Mouse (Mus musculus) CH12.LX (cell line): ENCODE data around the gene Plscr1. TPM values are rescaled to one million over a fixed set of nuclear protein-coding genes. Genes with fewer than 3 reads are reported as not detected.

ENCODE experiments used
- DNase-seq: peaks from one replicate; pipeline ENCODE4 v3.0.0-alpha.2; 2013; ENCODE audit errors: extremely low read depth
- H3K27ac ChIP-seq: 2 replicates; pipeline ENCODE4 v1.5.1; 2012; ENCODE audit warnings: low read depth, mild to moderate bottlenecking, control low read depth, moderate library complexity; ENCODE audit not compliant: insufficient read depth
- H3K27me3 ChIP-seq: replicated peaks from 2 replicates; pipeline ENCODE3; 2012; ENCODE audit warnings: inconsistent platforms
- H3K36me3 ChIP-seq, 2 experiments: replicated peaks in 1 of 2; 2 replicates each; pipeline versions ENCODE3 to v1.6.1; 2012; ENCODE audit warnings: inconsistent platforms in 1 of 2, low read length in 1 of 2, mild to moderate bottlenecking in 1 of 2, mixed read lengths in 1 of 2, moderate library complexity in 1 of 2; ENCODE audit not compliant: control insufficient read depth in 1 of 2, insufficient read depth in 1 of 2
- H3K4me1 ChIP-seq, 2 experiments: 2 replicates each; pipeline ENCODE4 v1.6.1; 2012; ENCODE audit warnings: inconsistent platforms in 1 of 2, moderate library complexity in 1 of 2; ENCODE audit not compliant: insufficient read depth in 2 of 2, control insufficient read depth in 1 of 2
- H3K4me2 ChIP-seq: 2 replicates; pipeline ENCODE4 v1.6.1; 2012; ENCODE audit warnings: low read depth, mild to moderate bottlenecking, control low read depth; ENCODE audit not compliant: poor library complexity, insufficient read depth, severe bottlenecking
- H3K4me3 ChIP-seq, 3 experiments: fragments of 150-350 bp in 1 of 3; sonication (generic) in 1 of 3; replicated peaks in 1 of 3; 2 replicates each; pipeline versions ENCODE3 to v1.5.1; 2011 to 2012; ENCODE audit warnings: low read depth in 2 of 3, low read length in 2 of 3, mild to moderate bottlenecking in 2 of 3, moderate library complexity in 2 of 3, control low read depth in 1 of 3, improper control_type of control experiment in 1 of 3, inconsistent platforms in 1 of 3, mixed read lengths in 1 of 3; ENCODE audit not compliant: poor library complexity in 1 of 3
- H3K79me2 ChIP-seq: replicated peaks from 2 replicates; pipeline ENCODE4 v1.6.1; 2012; ENCODE audit warnings: mild to moderate bottlenecking, moderate library complexity; ENCODE audit not compliant: control insufficient read depth, poor library complexity, insufficient read depth, severe bottlenecking; ENCODE audit errors: extremely low read depth
- H3K9ac ChIP-seq: 2 replicates; pipeline ENCODE4 v1.6.1; 2012; ENCODE audit warnings: low read depth, mild to moderate bottlenecking, control low read depth, moderate library complexity; ENCODE audit not compliant: insufficient read depth
- H3K9me3 ChIP-seq: replicated peaks from 2 replicates; pipeline ENCODE3; 2012; ENCODE audit warnings: low read length, inconsistent platforms, mixed read lengths
- BHLHE40 ChIP-seq: IDR thresholded peaks from 2 replicates; pipeline ENCODE4 v1.6.1; 2011; ENCODE audit warnings: mild to moderate bottlenecking, low read depth, low read length, improper control_type of control experiment
- CHD1 ChIP-seq: IDR thresholded peaks from 2 replicates; pipeline ENCODE4 v1.6.1; 2012; ENCODE audit warnings: low read depth, low read length, improper control_type of control experiment, inconsistent platforms
- E2F4 ChIP-seq: IDR thresholded peaks from 2 replicates; pipeline ENCODE4 v1.6.1; 2011; ENCODE audit warnings: low read depth, low read length, improper control_type of control experiment; ENCODE audit not compliant: insufficient replicate concordance
- EP300 ChIP-seq: IDR thresholded peaks from 2 replicates; pipeline ENCODE4 v1.6.1; 2011; ENCODE audit warnings: low read length, improper control_type of control experiment
- ETS1 ChIP-seq: conservative IDR thresholded peaks from 2 replicates; pipeline ENCODE4 v1.6.1; 2012; ENCODE audit warnings: low read depth, mild to moderate bottlenecking, inconsistent platforms, low read length, improper control_type of control experiment, moderate library complexity
- GABPA ChIP-seq: IDR thresholded peaks from 2 replicates; pipeline ENCODE4 v1.6.1; 2012; ENCODE audit warnings: low read depth, low read length, improper control_type of control experiment, inconsistent platforms; ENCODE audit not compliant: insufficient replicate concordance
- IRF4 ChIP-seq: IDR thresholded peaks from 2 replicates; pipeline ENCODE4 v1.6.1; 2014; ENCODE audit warnings: low read depth, mild to moderate bottlenecking, inconsistent platforms, low read length, improper control_type of control experiment
- JUN ChIP-seq: IDR thresholded peaks from 2 replicates; pipeline ENCODE4 v1.6.1; 2011; ENCODE audit warnings: low read depth, mild to moderate bottlenecking, low read length, improper control_type of control experiment, moderate library complexity; ENCODE audit not compliant: insufficient read depth
- KAT2A ChIP-seq: IDR thresholded peaks from 2 replicates; pipeline ENCODE4 v1.6.1; 2012; ENCODE audit warnings: low read length, improper control_type of control experiment, inconsistent platforms; ENCODE audit not compliant: insufficient replicate concordance
- MAX ChIP-seq: IDR thresholded peaks from 2 replicates; pipeline ENCODE4 v1.6.1; 2011; ENCODE audit warnings: low read length, improper control_type of control experiment
- MEF2A ChIP-seq: IDR thresholded peaks from 2 replicates; pipeline ENCODE4 v1.6.1; 2014; ENCODE audit warnings: low read depth, mild to moderate bottlenecking, inconsistent platforms, low read length, improper control_type of control experiment, borderline replicate concordance
- MXI1 ChIP-seq: IDR thresholded peaks from 2 replicates; pipeline ENCODE4 v1.6.1; 2011; ENCODE audit warnings: mild to moderate bottlenecking, low read depth, low read length, improper control_type of control experiment
- NELFE ChIP-seq: IDR thresholded peaks from 2 replicates; pipeline ENCODE4 v1.6.1; 2011; ENCODE audit warnings: low read depth, low read length, improper control_type of control experiment
- PAX5 ChIP-seq: IDR thresholded peaks from 2 replicates; pipeline ENCODE4 v1.6.1; 2012; ENCODE audit warnings: low read length, inconsistent platforms, mixed read lengths
- POLR2AphosphoS2 ChIP-seq: IDR thresholded peaks from 2 replicates; pipeline ENCODE4 v1.6.1; 2011; ENCODE audit warnings: low read depth, low read length, improper control_type of control experiment
- RAD21 ChIP-seq: IDR thresholded peaks from 2 replicates; pipeline ENCODE4 v1.6.1; 2011; ENCODE audit warnings: low read depth, mild to moderate bottlenecking, low read length, improper control_type of control experiment, moderate library complexity
- RCOR1 ChIP-seq: conservative IDR thresholded peaks from 2 replicates; pipeline ENCODE4 v1.6.1; 2012; ENCODE audit warnings: low read depth, mild to moderate bottlenecking, inconsistent platforms, low read length, improper control_type of control experiment
- TCF12 ChIP-seq: IDR thresholded peaks from 2 replicates; pipeline ENCODE4 v1.6.1; 2014; ENCODE audit warnings: low read depth, mild to moderate bottlenecking, inconsistent platforms, low read length, improper control_type of control experiment
- USF1 ChIP-seq: IDR thresholded peaks from 2 replicates; pipeline ENCODE4 v1.6.1; 2014; ENCODE audit warnings: low read depth, mild to moderate bottlenecking, inconsistent platforms, low read length, improper control_type of control experiment
- USF2 ChIP-seq: conservative IDR thresholded peaks from 2 replicates; pipeline ENCODE4 v1.6.1; 2011; ENCODE audit warnings: low read depth, low read length, improper control_type of control experiment
- ZC3H11A ChIP-seq: IDR thresholded peaks from 2 replicates; pipeline ENCODE4 v1.6.1; 2012; ENCODE audit warnings: low read depth, mild to moderate bottlenecking, inconsistent platforms, low read length, improper control_type of control experiment
- ZKSCAN1 ChIP-seq: IDR thresholded peaks from 2 replicates; pipeline ENCODE4 v1.6.1; 2012; ENCODE audit warnings: low read depth, inconsistent platforms, low read length, improper control_type of control experiment, borderline replicate concordance
- ZMIZ1 ChIP-seq: IDR thresholded peaks from 2 replicates; pipeline ENCODE4 v1.6.1; 2012; ENCODE audit warnings: low read depth, mild to moderate bottlenecking, inconsistent platforms, low read length, improper control_type of control experiment
- dilution Hi-C: fragments of 300-500 bp; cut with MboI; formaldehyde crosslinking; loops from 2 replicates; pipeline ENCODE4 v1.14.3; 2020; ENCODE audit warnings: low sequenced_read_pairs; ENCODE audit not compliant: extremely low pct_unique_long_range_greater_than_20kb, extremely low pct_ligation_motif_present
- in situ Hi-C: fragments of 300-500 bp; cut with MboI; formaldehyde crosslinking; loops from 3 replicates; pipeline ENCODE4 v1.14.3; 2019; ENCODE audit warnings: low sequenced_read_pairs, low pct_ligation_motif_present, low pct_unique_long_range_greater_than_20kb, mixed read lengths
- polyA plus RNA-seq: library from polyadenylated mRNA; unstranded; fragments of >175 nt; gene quantifications from 2 replicates; pipeline ENCODE4 v1.2.1, GENCODE M21; 2012; ENCODE audit warnings: low read depth; ENCODE audit not compliant: insufficient read length
- total RNA-seq, 2 experiments: library from RNA; depleted of rRNA; stranded (reverse); fragments of 300-350 nt in 1 of 2; fragments of >200 nt in 1 of 2; gene quantifications; 2 replicates each; pipeline ENCODE4 v1.2.3; 2012 to 2014

The Plscr1 gene
- total and polyA plus RNA-seq, 3 experiments = 194 to 489 (median 403) TPM

- no peak for DNase-seq
- H3K36me3 ChIP-seq = peaks cover 55 to 79% of the 10 kb centered on the region in 2 experiments
- H3K9me3 ChIP-seq = no peaks in the 10 kb centered on the region
- no peak overlapping the region for H3K4me2 ChIP-seq
- H3K4me1 ChIP-seq = peaks cover 10 to 59% of the 10 kb centered on the region in 2 experiments
- H3K4me3 ChIP-seq = no peak overlapping the region
- no peaks in the 10 kb centered on the region for H3K27me3 ChIP-seq
- dilution Hi-C loops = no loop called here
- H3K9ac ChIP-seq = no peak overlapping the region
- H3K27ac ChIP-seq = no peak overlapping the region; the same call in 1 of the 2 replicates
- peaks cover 58% of the 10 kb centered on the region for H3K79me2 ChIP-seq
- in situ Hi-C loops = no loop called here
- TF ChIP-seq KAT2A = no peak
Observed at GRCm38 (mm10) chr9:92260481-92261159, 11.1 kb downstream of the Plscr1 start.

DNA sequence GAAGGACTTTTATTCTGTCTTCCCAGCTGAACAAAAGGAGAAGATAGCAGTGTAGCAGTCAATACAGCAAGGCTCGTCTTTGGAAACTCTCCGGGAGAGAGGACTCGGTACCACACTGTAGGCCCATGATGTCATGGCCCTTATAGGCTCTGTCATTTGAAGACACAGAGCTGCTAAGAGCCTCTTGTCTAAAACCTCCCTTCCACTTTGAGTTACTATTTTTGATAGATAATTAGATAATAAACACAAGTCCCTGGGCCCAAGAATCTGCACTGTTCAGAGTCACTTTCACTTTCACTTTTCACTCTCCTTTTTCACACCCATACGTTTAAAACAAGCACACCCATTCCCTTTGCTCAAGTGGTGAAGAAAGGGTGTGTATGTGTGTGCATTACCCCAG lies 16.2 kb downstream of the Plscr1 start:
- no peak for DNase-seq
- Histone ChIP-seq H3K9me3 (no peaks in the 10 kb centered on the region), H3K27ac (peak overlapping the region; percentile 59), H3K4me3 (no peak overlapping the region), H3K9ac (peak overlapping the region; percentile 44), H3K4me1 (peaks cover 28 to 86% of the 10 kb centered on the region in 2 experiments)
- TF ChIP-seq NELFE (no peak), IRF4 (no peak), ZMIZ1 (no peak), ZC3H11A (no peak), TCF12 (no peak), GABPA (no peak), ETS1 (peak; percentile 13; the same call in 1 of the 2 replicates), USF1 (no peak), RCOR1 (no peak), EP300 (peak; percentile 24; the same call in 1 of the 2 replicates), POLR2AphosphoS2 (0 out of 2 replicates have a peak, but pooled peaks have one; percentile 37), MXI1 (no peak), BHLHE40 (no peak), ZKSCAN1 (no peak), JUN (no peak), MEF2A (peak; percentile 37; the same call in 1 of the 2 replicates), E2F4 (no peak), PAX5 (no peak), USF2 (no peak), CHD1 (peak; percentile 75; the same call in 1 of the 2 replicates), KAT2A (no peak), MAX (no peak), RAD21 (no peak)
- TF ChIP-seq, all 38 proteins: peak for 5
- dilution Hi-C loops (no loop called here), in situ Hi-C loops (no loop called here)
- H3K27me3 ChIP-seq = no peaks in the 10 kb centered on the region
- H3K4me2 ChIP-seq = peak overlapping the region; percentile 59
- H3K79me2 ChIP-seq = peaks cover 45% of the 10 kb centered on the region
- peaks cover 74 to 86% of the 10 kb centered on the region in 2 experiments for H3K36me3 ChIP-seq
